25 mouse cellular contexts compared by ENCODE assay signal in the genomic region with DNA sequence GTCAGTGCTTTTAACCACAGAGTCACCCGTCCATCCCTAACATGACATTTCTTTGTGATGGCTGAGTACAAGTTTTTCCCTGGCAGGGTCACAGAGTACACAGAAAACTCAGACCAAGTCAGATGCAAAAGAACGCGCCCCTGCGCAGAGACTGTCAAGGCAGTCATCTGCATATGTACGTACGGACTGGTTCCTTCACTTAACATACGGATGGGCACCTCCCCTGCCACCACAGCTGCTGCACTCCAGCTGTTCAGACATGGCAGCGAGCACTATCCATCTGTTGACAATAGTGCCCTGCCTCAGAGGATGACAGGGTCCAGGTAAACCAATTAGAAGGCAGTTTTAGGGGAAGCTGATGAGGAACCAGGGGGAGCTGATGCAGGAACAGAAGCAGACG.
"Had no signal": no experiment of that assay in that cellular context is flagged by ENCODE, and none has a peak within 500 bp of the region (broad histone marks: within the 10 kb centered on the region; RNA-seq: fewer than 3 reads in every experiment).

No protein-coding gene starts in this region.

- H3K9me3 ChIP-seq: heart, embryonic 10.5 days; heart, embryonic 12.5 days; hindbrain, embryonic 13.5 days; hindbrain, embryonic 15.5 days; kidney, embryonic 15.5 days; limb, embryonic 13.5 days; limb, embryonic 15.5 days; liver, embryonic 12.5 days had no signal

- ATAC-seq: hindbrain, postnatal 0 days; intestine, embryonic 16.5 days; liver, embryonic 12.5 days had no signal

- H3K36me3 ChIP-seq: heart, embryonic 10.5 days; heart, embryonic 12.5 days; hindbrain, embryonic 13.5 days; hindbrain, embryonic 15.5 days; kidney, embryonic 15.5 days; limb, embryonic 13.5 days; limb, embryonic 15.5 days; liver, embryonic 12.5 days had no signal

- H3K27me3 ChIP-seq: heart, embryonic 12.5 days; limb, embryonic 13.5 days; limb, embryonic 15.5 days had no signal

- H3K27ac ChIP-seq: gastrocnemius, adult 2 months; heart, embryonic 10.5 days; hindbrain, embryonic 13.5 days; hindbrain, embryonic 15.5 days; hindbrain, postnatal 0 days; kidney, embryonic 15.5 days; kidney, postnatal 0 days; left cerebral cortex, adult 2 months; limb, embryonic 13.5 days; limb, embryonic 15.5 days; liver, embryonic 12.5 days; liver, embryonic 14.5 days had no signal

- H3K4me1 ChIP-seq: liver, embryonic 12.5 days had no signal

- H3K4me3 ChIP-seq: gastrocnemius, adult 2 months; heart, embryonic 10.5 days; heart, embryonic 12.5 days; hindbrain, embryonic 13.5 days; hindbrain, embryonic 15.5 days; kidney, embryonic 15.5 days; left cerebral cortex, adult 2 months; limb, embryonic 13.5 days; limb, embryonic 15.5 days; liver, embryonic 12.5 days had no signal

- H3K4me2 ChIP-seq: heart, embryonic 12.5 days; hindbrain, embryonic 13.5 days; hindbrain, embryonic 15.5 days; kidney, embryonic 15.5 days; limb, embryonic 13.5 days; limb, embryonic 15.5 days; liver, embryonic 12.5 days had no signal

- DNase-seq: gastrocnemius, adult 2 months; gastrocnemius, postnatal 10 days; gastrocnemius, postnatal 25 days; heart, adult 18-20 months; heart, postnatal 10 days; heart, postnatal 36 days; kidney, adult 11 months; kidney, adult 2 months; kidney, adult 9 months; kidney, postnatal 14 days; kidney, postnatal 36 days; layer of hippocampus, adult 9-11 months had no signal

- H3K9ac ChIP-seq: heart, embryonic 12.5 days; hindbrain, embryonic 13.5 days; hindbrain, embryonic 15.5 days; kidney, embryonic 15.5 days; limb, embryonic 13.5 days; limb, embryonic 15.5 days; liver, embryonic 12.5 days; liver, embryonic 14.5 days had no signal
